Mouse (Mus musculus): Measurements from ENCODE around the gene Uck2.
A peak's percentile ranks its signal among the peaks of the same experiment; 100 is the strongest.

Uck2 gene

GRCm38 (mm10) chr1:167212710-167213109 is 72.4 kb downstream of the Uck2 start:
- DNase-seq (ENCODE audit: low spot score in 2 of 2), result no peak

GRCm38 (mm10) chr1:167211979-167212614 is 73.0 kb downstream of the Uck2 start:
- DNase-seq (ENCODE audit: low spot score in 2 of 2), result peak in 1 of 2 experiments; percentile 79

GRCm38 (mm10) chr1:167208816-167209215 is 76.3 kb downstream of the Uck2 start:
- no peak for DNase-seq (ENCODE audit: low spot score in 2 of 2)

- no peak for DNase-seq (ENCODE audit: low spot score in 2 of 2)
Measured at GRCm38 (mm10) chr1:167205177-167205750, 79.9 kb downstream of the Uck2 start.

GRCm38 (mm10) chr1:167204421-167204820 is 80.7 kb downstream of the Uck2 start:
- no peak for DNase-seq (ENCODE audit: low spot score in 2 of 2)

- no peak for DNase-seq (ENCODE audit: low spot score in 2 of 2)
Measured at GRCm38 (mm10) chr1:167194766-167195165, 90.4 kb downstream of the Uck2 start.

GRCm38 (mm10) chr1:167187791-167188190 is 97.3 kb downstream of the Uck2 start:
- DNase-seq (ENCODE audit: low spot score in 2 of 2), result no peak

- DNase-seq (ENCODE audit: low spot score in 2 of 2), result peak; percentile 44 to 60
Measured at GRCm38 (mm10) chr1:167181919-167182616, 103.1 kb downstream of the Uck2 start.
